Mouse (Mus musculus): ENCODE data around the gene Zer1. TPM values are rescaled to one million over a fixed set of nuclear protein-coding genes. Genes with fewer than 3 reads are reported as not detected.

Zer1 gene
- polyA plus RNA-seq, 1 experiment: 1.7 TPM

DNA sequence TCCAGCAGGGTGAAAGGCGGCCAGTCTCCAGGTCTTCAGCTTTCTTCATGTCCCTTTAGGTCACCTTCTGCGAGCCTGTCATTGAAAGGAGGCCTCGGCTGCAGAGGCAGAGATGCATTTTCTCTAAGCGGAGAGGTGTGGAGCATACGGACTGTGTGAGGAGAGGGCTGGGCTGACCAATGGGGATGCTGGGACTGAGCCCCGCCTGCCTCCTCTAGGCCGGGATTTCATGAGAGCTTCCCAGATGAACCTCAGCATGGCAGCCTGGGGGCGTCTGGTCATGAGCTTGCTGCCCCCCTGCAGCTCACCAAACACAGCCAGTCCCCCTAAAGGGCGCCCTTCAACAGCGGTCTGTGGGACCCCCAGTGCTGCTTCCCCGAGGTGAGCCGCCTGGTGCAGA is 39.8 kb downstream of the Zer1 start:
- H3K27me3 ChIP-seq (ENCODE audit: control insufficient read depth): no peaks in the 10 kb centered on the region
- no peaks in the 10 kb centered on the region; the same call in 1 of the 2 replicates for H3K36me3 ChIP-seq (ENCODE audit: control insufficient read depth)
- H3K9me3 ChIP-seq (ENCODE audit: control insufficient read depth, low read length): no peaks in the 10 kb centered on the region
- no peak overlapping the region for H3K4me3 ChIP-seq (replicated peaks)
- TF ChIP-seq TAL1 (IDR thresholded peaks at IDR 0.05; ENCODE audit: low read length) (no peak), GATA1 (IDR thresholded peaks at IDR 0.05; ENCODE audit: low read length) (no peak)
- H3K4me1 ChIP-seq (ENCODE audit: control insufficient read depth): peaks cover 5% of the 10 kb centered on the region

DNA sequence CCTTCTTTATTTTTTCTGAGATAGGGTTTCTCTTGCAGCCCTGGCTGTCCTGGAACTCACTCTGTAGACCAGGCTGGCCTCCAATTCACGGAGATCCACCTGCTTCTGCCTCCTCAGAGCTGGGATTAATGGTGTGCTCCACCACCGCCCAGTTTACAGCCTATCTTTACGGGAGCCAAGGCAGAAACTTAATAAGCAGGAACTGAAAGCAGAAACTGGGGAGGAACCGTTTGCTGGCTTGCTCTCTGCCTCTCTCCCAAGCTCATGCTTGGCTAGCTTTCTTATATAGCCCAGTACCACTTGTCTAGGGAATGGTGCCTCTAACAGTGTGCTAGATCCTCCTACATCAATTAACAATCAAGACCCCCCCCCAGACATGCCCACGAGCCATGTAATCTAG is 40.3 kb downstream of the Zer1 start:
- peaks cover 5% of the 10 kb centered on the region for H3K4me1 ChIP-seq (ENCODE audit: control insufficient read depth)
- TF ChIP-seq TAL1 (IDR thresholded peaks at IDR 0.05; ENCODE audit: low read length) (no peak), GATA1 (IDR thresholded peaks at IDR 0.05; ENCODE audit: low read length) (no peak)
- H3K27me3 ChIP-seq (ENCODE audit: control insufficient read depth): no peaks in the 10 kb centered on the region
- no peak overlapping the region for H3K4me3 ChIP-seq (replicated peaks)
- no peaks in the 10 kb centered on the region for H3K9me3 ChIP-seq (ENCODE audit: control insufficient read depth, low read length)
- H3K36me3 ChIP-seq (ENCODE audit: control insufficient read depth): no peaks in the 10 kb centered on the region

DNA sequence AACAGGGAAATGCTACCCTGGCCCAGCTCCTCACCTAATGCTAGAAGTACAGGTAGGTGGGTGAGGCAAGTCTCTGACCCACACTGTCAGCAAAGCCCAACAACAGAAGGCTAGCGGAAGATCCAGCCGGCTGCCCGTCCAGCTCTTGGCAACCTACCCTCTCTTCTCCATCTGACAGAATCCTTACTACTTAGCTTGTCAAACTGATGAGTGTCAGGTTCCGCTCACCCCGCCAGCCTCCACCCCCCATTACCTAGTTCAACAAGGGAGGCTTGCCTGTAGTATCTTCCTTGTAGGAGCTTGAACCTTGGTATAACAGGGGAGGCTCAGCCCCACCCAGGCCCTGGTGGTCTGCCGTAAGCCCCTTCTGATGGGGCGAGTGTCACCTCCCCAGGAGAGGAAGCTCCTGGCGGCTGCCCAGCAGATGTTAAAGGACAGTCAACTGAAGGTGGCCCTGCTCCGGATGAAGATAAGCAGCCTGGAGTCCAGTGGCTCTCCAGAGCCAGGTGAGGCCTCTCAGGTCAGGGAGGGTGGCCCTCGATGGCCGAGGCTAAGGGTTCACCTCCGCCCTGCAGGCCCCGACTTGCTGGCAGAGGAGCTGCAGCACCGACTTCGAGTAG is 44.1 kb downstream of the Zer1 start:
- H3K36me3 ChIP-seq (ENCODE audit: control insufficient read depth): no peaks in the 10 kb centered on the region
- no peaks in the 10 kb centered on the region for H3K9me3 ChIP-seq (ENCODE audit: control insufficient read depth, low read length)
- no peaks in the 10 kb centered on the region for H3K27me3 ChIP-seq (ENCODE audit: control insufficient read depth)
- H3K4me1 ChIP-seq (ENCODE audit: control insufficient read depth): peaks cover 24% of the 10 kb centered on the region
- TF ChIP-seq TAL1 (IDR thresholded peaks at IDR 0.05; ENCODE audit: low read length): no peak
- TF ChIP-seq GATA1 (IDR thresholded peaks at IDR 0.05; ENCODE audit: low read length): no peak
- H3K4me3 ChIP-seq (replicated peaks): no peak overlapping the region

DNA sequence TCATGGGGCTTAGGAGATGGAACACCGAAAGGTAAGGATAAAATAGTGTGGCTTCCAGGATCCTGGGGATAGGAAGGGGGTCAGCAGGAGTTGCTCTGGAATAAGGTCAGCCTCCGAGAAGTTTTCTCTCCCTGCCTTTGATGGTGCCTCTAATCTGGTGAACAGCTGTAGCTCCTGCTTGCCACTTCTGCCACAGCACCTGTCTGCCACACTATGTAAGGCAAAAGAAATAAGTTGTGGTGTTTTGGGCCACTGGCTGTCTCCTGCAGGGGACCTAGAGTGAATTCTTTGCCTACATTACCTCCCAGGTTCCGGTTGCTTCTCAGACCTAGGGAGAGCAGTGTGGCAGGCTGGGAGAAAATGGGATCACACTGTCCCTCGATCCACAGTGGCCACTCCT is 45.6 kb downstream of the Zer1 start:
- no peak for TF ChIP-seq TAL1 (IDR thresholded peaks at IDR 0.05; ENCODE audit: low read length)
- no peak for TF ChIP-seq GATA1 (IDR thresholded peaks at IDR 0.05; ENCODE audit: low read length)
- H3K4me1 ChIP-seq (ENCODE audit: control insufficient read depth): peaks cover 22% of the 10 kb centered on the region
- no peaks in the 10 kb centered on the region for H3K27me3 ChIP-seq (ENCODE audit: control insufficient read depth)
- no peaks in the 10 kb centered on the region for H3K9me3 ChIP-seq (ENCODE audit: control insufficient read depth, low read length)
- H3K36me3 ChIP-seq (ENCODE audit: control insufficient read depth): peaks cover 6% of the 10 kb centered on the region
- no peak overlapping the region for H3K4me3 ChIP-seq (replicated peaks)

DNA sequence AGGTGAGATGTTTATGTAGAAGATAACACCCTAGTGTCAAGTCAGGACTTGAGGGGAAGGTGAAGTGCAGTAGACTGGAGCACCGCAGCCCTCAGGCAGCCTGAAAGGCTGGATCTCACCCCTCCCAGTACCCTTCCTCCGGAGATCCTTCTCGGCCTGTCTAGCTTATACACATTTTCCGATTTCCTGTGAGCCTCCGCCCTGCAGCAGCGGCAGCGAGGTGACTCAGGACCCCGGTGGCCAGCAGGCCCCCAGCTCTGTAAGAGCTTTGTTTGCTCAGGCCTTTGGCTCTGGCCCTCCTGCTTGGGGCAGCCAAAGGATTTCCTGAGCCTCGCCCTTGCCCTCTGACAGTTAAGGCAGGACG is 46.1 kb downstream of the Zer1 start:
- H3K9me3 ChIP-seq (ENCODE audit: control insufficient read depth, low read length): no peaks in the 10 kb centered on the region
- no peaks in the 10 kb centered on the region for H3K27me3 ChIP-seq (ENCODE audit: control insufficient read depth)
- H3K4me1 ChIP-seq (ENCODE audit: control insufficient read depth): peaks cover 22% of the 10 kb centered on the region
- no peak for TF ChIP-seq GATA1 (IDR thresholded peaks at IDR 0.05; ENCODE audit: low read length)
- TF ChIP-seq TAL1 (IDR thresholded peaks at IDR 0.05; ENCODE audit: low read length): no peak
- peaks cover 11% of the 10 kb centered on the region for H3K36me3 ChIP-seq (ENCODE audit: control insufficient read depth)
- H3K4me3 ChIP-seq (replicated peaks): peak overlapping the region; percentile 68

DNA sequence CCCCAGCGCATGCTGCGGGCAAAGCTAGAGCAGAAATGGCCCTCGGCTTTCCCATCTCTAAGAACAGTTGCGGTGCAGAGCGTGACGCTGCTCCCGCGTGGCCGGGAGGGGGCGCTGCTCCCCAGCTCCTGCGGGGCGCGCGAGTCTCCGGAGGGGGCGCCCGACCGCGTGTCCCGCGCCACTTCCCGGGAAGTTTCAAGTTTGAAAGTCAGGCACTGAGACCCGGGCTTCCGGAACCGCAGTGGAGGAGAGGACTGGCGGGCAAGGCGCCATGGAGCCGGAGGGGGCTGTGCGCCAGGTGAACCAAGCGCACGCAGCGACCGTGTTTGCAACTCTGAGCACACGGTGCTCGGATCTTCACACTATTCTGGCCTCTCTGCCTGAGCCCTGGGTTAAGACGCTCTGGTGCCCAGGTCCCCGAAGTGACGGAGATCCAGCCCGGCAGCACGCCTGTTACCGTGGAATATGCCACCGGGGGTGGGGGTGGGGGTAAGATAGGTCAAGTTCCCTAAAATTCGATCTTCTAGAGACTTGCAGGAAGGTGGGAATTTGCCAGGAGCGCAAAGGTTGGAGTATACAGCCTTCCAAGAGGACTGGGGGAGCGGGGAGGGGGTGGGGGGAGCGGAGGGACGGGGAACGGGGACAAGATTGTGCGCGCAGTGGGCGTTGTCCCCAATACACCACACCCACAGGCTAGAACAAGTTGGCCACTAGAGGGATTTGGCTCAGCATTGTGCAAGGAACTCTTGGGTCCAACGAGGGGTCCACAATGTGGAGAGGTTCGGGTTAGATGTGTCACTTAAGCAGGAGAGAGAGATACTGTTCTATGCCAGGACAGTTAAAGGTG is 46.7 kb downstream of the Zer1 start, which contains the start of gene Pkn3:
Gene Pkn3, plus strand, starts transcription at position 183 of the 847 bp plus-strand sequence.
- TF ChIP-seq GATA1 (IDR thresholded peaks at IDR 0.05; ENCODE audit: low read length) (no peak), TAL1 (IDR thresholded peaks at IDR 0.05; ENCODE audit: low read length) (no peak)
- Histone ChIP-seq H3K4me1 (ENCODE audit: control insufficient read depth) (peaks cover 22% of the 10 kb centered on the region), H3K4me3 (replicated peaks) (peak within 1 kb of the TSS; percentile 68), H3K27me3 (ENCODE audit: control insufficient read depth) (no peaks in the 10 kb centered on the region), H3K36me3 (ENCODE audit: control insufficient read depth) (peaks cover 17% of the 10 kb centered on the region), H3K9me3 (ENCODE audit: control insufficient read depth, low read length) (no peaks in the 10 kb centered on the region)

DNA sequence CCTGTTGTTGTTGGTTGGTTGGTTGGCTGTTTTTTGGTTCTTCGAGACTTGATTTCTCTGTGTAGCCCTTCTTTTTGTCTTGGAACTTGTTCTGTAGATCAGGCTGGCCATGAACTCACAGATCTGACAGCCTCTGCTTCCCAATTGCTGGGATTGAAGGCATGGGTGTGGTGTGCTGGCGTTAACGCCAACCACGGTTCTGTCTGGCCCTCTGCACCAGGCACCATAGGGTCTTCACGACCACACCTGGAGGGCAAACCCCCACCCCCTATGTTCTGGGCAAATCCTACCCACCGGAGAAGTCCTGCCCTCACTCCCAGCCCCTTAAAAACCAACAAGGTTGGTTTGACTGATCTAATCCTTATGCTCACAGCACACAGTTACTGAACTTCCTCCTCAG is 47.4 kb downstream of the Zer1 start:
- TF ChIP-seq TAL1 (IDR thresholded peaks at IDR 0.05; ENCODE audit: low read length) (no peak), GATA1 (IDR thresholded peaks at IDR 0.05; ENCODE audit: low read length) (no peak)
- Histone ChIP-seq H3K4me3 (replicated peaks) (peak overlapping the region; percentile 68), H3K4me1 (ENCODE audit: control insufficient read depth) (peaks cover 22% of the 10 kb centered on the region), H3K27me3 (ENCODE audit: control insufficient read depth) (no peaks in the 10 kb centered on the region), H3K36me3 (ENCODE audit: control insufficient read depth) (peaks cover 23% of the 10 kb centered on the region), H3K9me3 (ENCODE audit: control insufficient read depth, low read length) (no peaks in the 10 kb centered on the region)

DNA sequence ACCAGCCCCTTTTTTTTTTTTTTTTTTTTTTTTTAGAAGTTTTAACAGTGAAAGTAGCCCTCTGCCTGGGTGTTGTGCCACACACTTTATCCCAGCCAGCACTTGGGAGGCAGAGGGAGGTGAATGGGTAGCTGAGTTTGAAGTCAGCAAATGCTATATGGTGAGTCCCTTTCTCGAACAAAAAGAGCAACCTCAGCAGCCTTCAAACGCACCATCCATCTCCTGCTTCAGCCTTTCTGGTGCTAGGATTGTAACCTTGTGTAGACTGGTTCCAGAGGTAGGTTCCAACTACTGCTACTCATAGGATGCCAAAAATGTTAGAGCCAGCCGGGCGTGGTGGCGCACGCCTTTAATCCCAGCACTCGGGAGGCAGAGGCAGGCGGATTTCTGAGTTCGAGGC is 47.9 kb downstream of the Zer1 start:
- peaks cover 22% of the 10 kb centered on the region for H3K4me1 ChIP-seq (ENCODE audit: control insufficient read depth)

DNA sequence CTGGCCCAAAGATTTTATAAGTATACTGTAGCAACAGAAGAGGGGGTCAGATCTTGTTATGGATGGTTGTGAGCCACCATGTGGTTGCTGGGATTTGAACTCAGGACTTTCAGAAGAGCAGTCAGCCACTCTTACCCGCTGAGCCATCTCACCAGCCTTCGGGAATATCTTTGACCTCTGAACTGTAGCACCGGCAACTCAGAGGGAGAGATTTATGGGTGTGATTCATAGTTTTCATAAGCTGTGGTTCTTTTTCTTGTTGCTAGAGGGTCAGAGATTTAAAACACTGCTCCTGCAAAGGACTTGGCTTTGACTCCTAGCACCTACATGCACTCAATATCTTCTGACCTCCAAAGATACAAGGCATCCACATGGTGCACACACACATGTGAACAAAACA is 48.8 kb downstream of the Zer1 start:
- no peaks in the 10 kb centered on the region for H3K9me3 ChIP-seq (ENCODE audit: control insufficient read depth, low read length)
- no peaks in the 10 kb centered on the region for H3K27me3 ChIP-seq (ENCODE audit: control insufficient read depth)
- H3K4me1 ChIP-seq (ENCODE audit: control insufficient read depth): peaks cover 22% of the 10 kb centered on the region
- TF ChIP-seq GATA1 (IDR thresholded peaks at IDR 0.05; ENCODE audit: low read length): no peak
- TF ChIP-seq TAL1 (IDR thresholded peaks at IDR 0.05; ENCODE audit: low read length): no peak
- no peak overlapping the region for H3K4me3 ChIP-seq (replicated peaks)
- H3K36me3 ChIP-seq (ENCODE audit: control insufficient read depth): peaks cover 28% of the 10 kb centered on the region

More for the DNA sequence above, 47.9 kb downstream of the Zer1 start:
- Histone ChIP-seq H3K27me3 (ENCODE audit: control insufficient read depth) (no peaks in the 10 kb centered on the region), H3K9me3 (ENCODE audit: control insufficient read depth, low read length) (no peaks in the 10 kb centered on the region), H3K4me3 (replicated peaks) (no peak overlapping the region), H3K36me3 (ENCODE audit: control insufficient read depth) (peaks cover 26% of the 10 kb centered on the region)
- no peak for TF ChIP-seq TAL1 (IDR thresholded peaks at IDR 0.05; ENCODE audit: low read length)
- no peak for TF ChIP-seq GATA1 (IDR thresholded peaks at IDR 0.05; ENCODE audit: low read length)

Measured in erythroblast, embryonic 14.5 days (primary cell).